Mouse (Mus musculus) liver, adult 2 months (tissue): ENCODE results near the gene Ralb. TPM values are rescaled to one million over a fixed set of nuclear protein-coding genes. Genes with fewer than 3 reads are reported as not detected.

ENCODE experiments used
- DNase-seq: peaks from one replicate; pipeline ENCODE4 v3.0.0-alpha.2; 2011; ENCODE audit warnings: low read depth, low spot score; ENCODE audit errors: extremely low read depth
- H3K27ac ChIP-seq: fragments of 200-500 bp; replicated peaks from 2 replicates; pipeline ENCODE4 v1.5.1; 2012; ENCODE audit warnings: low read depth, mild to moderate bottlenecking, control low read depth, inconsistent platforms, low read length; ENCODE audit not compliant: insufficient read depth
- H3K27me3 ChIP-seq: fragments of 200-500 bp; 2 replicates; pipeline ENCODE4 v1.6.1; 2012; ENCODE audit warnings: mild to moderate bottlenecking, moderate library complexity, low read length, inconsistent platforms; ENCODE audit not compliant: control insufficient read depth, insufficient read depth
- H3K36me3 ChIP-seq: fragments of 200-500 bp; 2 replicates; pipeline ENCODE4 v1.6.1; 2012; ENCODE audit warnings: low read length, inconsistent platforms; ENCODE audit not compliant: control insufficient read depth, insufficient read depth
- H3K4me1 ChIP-seq: fragments of 200-500 bp; 2 replicates; pipeline ENCODE4 v1.6.1; 2011; ENCODE audit warnings: low read length; ENCODE audit not compliant: control insufficient read depth, insufficient read depth
- H3K4me3 ChIP-seq: fragments of 200-500 bp; 2 replicates; pipeline ENCODE4 v1.5.1; 2011; ENCODE audit warnings: low read depth, mild to moderate bottlenecking, control low read depth, low read length, moderate library complexity; ENCODE audit not compliant: insufficient read depth
- H3K79me2 ChIP-seq: fragments of 200-500 bp; 2 replicates; pipeline ENCODE4 v1.6.1; 2012; ENCODE audit warnings: inconsistent platforms, mild to moderate bottlenecking, low read length, moderate library complexity; ENCODE audit not compliant: control insufficient read depth, insufficient read depth
- H3K9ac ChIP-seq: fragments of 200-500 bp; 2 replicates; pipeline ENCODE4 v1.6.1; 2012; ENCODE audit warnings: low read depth, mild to moderate bottlenecking, control low read depth, inconsistent platforms, low read length
- CTCF ChIP-seq: fragments of 200-500 bp; IDR thresholded peaks from 2 replicates; pipeline ENCODE4 v1.5.1; 2011; ENCODE audit warnings: low read depth, low read length, control low read depth
- POLR2A ChIP-seq: fragments of 200-500 bp; IDR thresholded peaks from 2 replicates; pipeline ENCODE4 v1.6.1; 2011; ENCODE audit warnings: low read length, control low read depth; ENCODE audit not compliant: insufficient read depth; ENCODE audit errors: extremely low read depth
- WGBS: fragments of 180-500 bp; shearing (Covaris S2); methylation state at CpG from one replicate; pipeline ENCODE4 v1.1.7; 2018; 5-methylcytosine and 5-hydroxymethylcytosine counted together
- polyA plus RNA-seq: library from polyadenylated mRNA; depleted of rRNA; stranded (reverse); fragments of >200 nt; gene quantifications from 2 replicates; pipeline ENCODE4 v1.2.3, GENCODE M21; 2012
- total RNA-seq: library from RNA; depleted of rRNA; stranded (reverse); fragments of >200 nt; gene quantifications from 2 replicates; pipeline ENCODE4 v1.2.3, GENCODE M21; 2014

The Ralb gene
- total and polyA plus RNA-seq, 2 experiments, result 9.0 to 14.8 TPM

- TF ChIP-seq CTCF (no peak), POLR2A (no peak)
- WGBS, result 71% methylated on average over 3 of the region's 4 CpGs
- DNase-seq, result no peak
Observed at GRCm38 (mm10) chr1:119453731-119454130, 50.9 kb downstream of the Ralb start.

GRCm38 (mm10) chr1:119451417-119451816, 53.2 kb downstream of the Ralb start:
- Histone ChIP-seq H3K4me1 (no peaks in the 10 kb centered on the region), H3K36me3 (no peaks in the 10 kb centered on the region), H3K9ac (no peak overlapping the region), H3K79me2 (no peaks in the 10 kb centered on the region), H3K27me3 (no peaks in the 10 kb centered on the region), H3K27ac (no peak overlapping the region), H3K4me3 (no peak overlapping the region)
- 81% methylated on average over 10 of the region's 10 CpGs for WGBS
- no peak for DNase-seq
- TF ChIP-seq POLR2A (no peak), CTCF (no peak)

More at GRCm38 (mm10) chr1:119453731-119454130, 50.9 kb downstream of the Ralb start:
- H3K27ac ChIP-seq, result no peak overlapping the region
- H3K79me2 ChIP-seq, result no peaks in the 10 kb centered on the region
- no peak overlapping the region for H3K9ac ChIP-seq
- H3K27me3 ChIP-seq, result 0 out of 2 replicates have a peak, but pooled peaks cover 2% of the 10 kb centered on the region
- no peaks in the 10 kb centered on the region for H3K4me1 ChIP-seq
- no peak overlapping the region for H3K4me3 ChIP-seq
- no peaks in the 10 kb centered on the region for H3K36me3 ChIP-seq

DNA sequence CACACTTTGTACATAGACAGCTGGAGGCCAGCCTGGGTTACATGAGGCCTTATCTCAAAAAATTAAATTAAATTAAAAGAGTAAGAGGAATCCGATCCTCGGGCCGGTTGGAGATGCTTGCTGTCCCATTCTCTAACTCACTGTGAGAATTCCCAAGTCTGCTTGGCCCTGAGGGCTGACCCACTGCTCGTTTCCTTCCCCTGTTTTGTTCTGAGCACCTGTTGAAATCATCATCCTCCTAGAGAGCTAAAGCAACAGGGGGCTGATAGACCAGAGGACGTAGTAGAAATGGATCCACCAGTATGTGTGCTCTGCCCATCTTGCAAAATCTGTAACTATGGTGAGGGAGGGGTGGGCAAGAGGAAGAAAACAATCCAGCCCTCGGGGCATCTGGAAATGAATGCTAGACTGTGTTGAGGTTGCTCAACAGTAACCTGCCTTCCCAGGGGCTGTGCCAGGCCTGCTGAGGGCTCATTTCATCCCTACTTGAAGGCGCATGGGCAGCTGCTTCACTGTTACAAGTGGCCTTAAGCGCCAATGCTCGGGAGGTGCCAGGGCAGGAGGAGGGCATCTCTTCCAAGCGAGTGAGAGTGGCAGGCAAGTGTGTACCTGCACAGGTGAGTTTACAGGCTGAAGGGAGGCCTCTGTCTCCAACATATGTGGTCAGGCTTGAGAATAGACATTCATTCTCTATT, 53.8 kb downstream of the Ralb start:
- no peaks in the 10 kb centered on the region for H3K79me2 ChIP-seq
- H3K27ac ChIP-seq, result no peak overlapping the region
- no peaks in the 10 kb centered on the region for H3K27me3 ChIP-seq
- TF ChIP-seq CTCF, result no peak
- TF ChIP-seq POLR2A, result no peak
- WGBS, result 88% methylated on average over 10 of the region's 10 CpGs
- no peaks in the 10 kb centered on the region for H3K4me1 ChIP-seq
- no peak overlapping the region for H3K4me3 ChIP-seq
- no peaks in the 10 kb centered on the region for H3K36me3 ChIP-seq
- DNase-seq, result no peak
- no peak overlapping the region for H3K9ac ChIP-seq

GRCm38 (mm10) chr1:119446753-119447283, 57.8 kb downstream of the Ralb start:
- Histone ChIP-seq H3K9ac (no peak overlapping the region), H3K27me3 (no peaks in the 10 kb centered on the region), H3K4me3 (no peak overlapping the region), H3K4me1 (no peaks in the 10 kb centered on the region), H3K27ac (no peak overlapping the region), H3K79me2 (no peaks in the 10 kb centered on the region), H3K36me3 (no peaks in the 10 kb centered on the region)
- no peak for TF ChIP-seq POLR2A
- TF ChIP-seq CTCF, result no peak
- 67% methylated on average over 10 of the region's 10 CpGs for WGBS
- DNase-seq, result no peak

- WGBS, result 87% methylated on average over 21 of the region's 21 CpGs
- H3K9ac ChIP-seq, result no peak overlapping the region
- no peaks in the 10 kb centered on the region for H3K4me1 ChIP-seq
- no peaks in the 10 kb centered on the region for H3K79me2 ChIP-seq
- TF ChIP-seq CTCF, result peak; percentile 10; the same call in 1 of the 2 replicates
- no peak for TF ChIP-seq POLR2A
- no peak overlapping the region for H3K27ac ChIP-seq
- no peak overlapping the region for H3K4me3 ChIP-seq
- no peak for DNase-seq
- no peaks in the 10 kb centered on the region for H3K27me3 ChIP-seq
- no peaks in the 10 kb centered on the region for H3K36me3 ChIP-seq
Observed at GRCm38 (mm10) chr1:119443591-119444350, 60.8 kb downstream of the Ralb start.
